12 mouse cellular contexts compared by ENCODE assay signal in genomic region chr17:6113653-6114052, GRCm38 (mm10).
"Had no signal": no experiment of that assay in that cellular context is flagged by ENCODE, and none has a peak within 500 bp of the region (broad histone marks: within the 10 kb centered on the region; RNA-seq: fewer than 3 reads in every experiment).

No protein-coding gene starts in this region.

- DNase-seq: retina, postnatal 1 day; right cerebral cortex, adult 18-20 months; right cerebral cortex, postnatal 14 days; right cerebral cortex, postnatal 25 days; right cerebral cortex, postnatal 4 days; spleen, adult 18-20 months; thymus, adult 18-20 months; thymus, adult 2 months; thymus, postnatal 14 days; thymus, postnatal 25 days; thymus, postnatal 36 days; thymus, postnatal 4 days had no signal
